Mouse (Mus musculus) MEL (cell line): ENCODE data around the gene Gm10964. TPM values are rescaled to one million over a fixed set of nuclear protein-coding genes. Genes with fewer than 3 reads are reported as not detected.

Experiments
- DNase-seq: peaks from one replicate; pipeline ENCODE4 v3.0.0; 2011; ENCODE audit warnings: low read depth, low spot score
- H3K27ac ChIP-seq: 2 replicates; pipeline ENCODE4 v1.5.1; 2012; ENCODE audit warnings: low read depth, mild to moderate bottlenecking, control low read depth, low read length, moderate library complexity; ENCODE audit not compliant: control insufficient read depth
- H3K27me3 ChIP-seq, 2 experiments: fragments of 150-350 bp in 1 of 2; sonication (generic) in 1 of 2; 2 replicates each; pipeline ENCODE4 v1.6.1; 2012; ENCODE audit warnings: low read length in 2 of 2, mild to moderate bottlenecking in 2 of 2, improper control_type of control experiment in 1 of 2, moderate library complexity in 1 of 2; ENCODE audit not compliant: insufficient read depth in 2 of 2, control insufficient read depth in 1 of 2
- H3K36me3 ChIP-seq, 2 experiments: 2 replicates each; pipeline ENCODE4 v1.6.1; 2012 to 2014; ENCODE audit warnings: low read length in 2 of 2, improper control_type of control experiment in 1 of 2, inconsistent platforms in 1 of 2, mild to moderate bottlenecking in 1 of 2; ENCODE audit not compliant: insufficient read depth in 2 of 2, control insufficient read depth in 1 of 2
- H3K4me1 ChIP-seq, 2 experiments: fragments of 150-350 bp in 1 of 2; sonication (generic) in 1 of 2; 2 replicates each; pipeline ENCODE4 v1.6.1; 2012; ENCODE audit warnings: low read length in 2 of 2, improper control_type of control experiment in 1 of 2, mild to moderate bottlenecking in 1 of 2; ENCODE audit not compliant: insufficient read depth in 2 of 2, control insufficient read depth in 1 of 2
- H3K4me3 ChIP-seq, 2 experiments: fragments of 150-350 bp in 1 of 2; sonication (generic) in 1 of 2; 2 replicates each; pipeline ENCODE4 v1.5.1; 2012; ENCODE audit warnings: low read depth in 2 of 2, low read length in 2 of 2, mild to moderate bottlenecking in 2 of 2, moderate library complexity in 2 of 2, control low read depth in 1 of 2, improper control_type of control experiment in 1 of 2; ENCODE audit not compliant: control insufficient read depth in 1 of 2, insufficient read depth in 1 of 2
- H3K79me2 ChIP-seq: 2 replicates; pipeline ENCODE4 v1.6.1; 2012; ENCODE audit warnings: mild to moderate bottlenecking, low read length, moderate library complexity; ENCODE audit not compliant: control insufficient read depth, poor library complexity, insufficient read depth
- H3K9ac ChIP-seq: 2 replicates; pipeline ENCODE4 v1.6.1; 2012; ENCODE audit warnings: low read depth, mild to moderate bottlenecking, control low read depth, low read length, moderate library complexity; ENCODE audit not compliant: control insufficient read depth, poor library complexity, severe bottlenecking
- H3K9me3 ChIP-seq: fragments of 150-350 bp; sonication (generic); replicated peaks from 2 replicates; pipeline ENCODE4 v1.6.1; 2012; ENCODE audit warnings: mild to moderate bottlenecking, low read length, improper control_type of control experiment, moderate library complexity; ENCODE audit not compliant: insufficient read depth
- BHLHE40 ChIP-seq: IDR thresholded peaks from 2 replicates; pipeline ENCODE4 v1.6.1; 2012; ENCODE audit warnings: low read depth, mild to moderate bottlenecking, inconsistent platforms, low read length, improper control_type of control experiment, borderline replicate concordance
- CHD2 ChIP-seq: IDR thresholded peaks from 2 replicates; pipeline ENCODE4 v1.6.1; 2011; ENCODE audit warnings: low read length, improper control_type of control experiment
- CTCF ChIP-seq, 3 experiments: IDR thresholded peaks in 2 of 3; conservative IDR thresholded peaks in 1 of 3; 2 replicates each; pipeline ENCODE4 v1.5.1; 2011 to 2012; ENCODE audit warnings: low read length in 3 of 3, low read depth in 2 of 3, mild to moderate bottlenecking in 2 of 3, improper control_type of control experiment in 1 of 3, inconsistent platforms in 1 of 3, mixed read lengths in 1 of 3, moderate library complexity in 1 of 3; ENCODE audit not compliant: control insufficient read depth in 1 of 3, insufficient read depth in 1 of 3, poor library complexity in 1 of 3, severe bottlenecking in 1 of 3
- E2F4 ChIP-seq: IDR thresholded peaks from 2 replicates; pipeline ENCODE4 v1.6.1; 2011; ENCODE audit warnings: low read depth, low read length, improper control_type of control experiment, borderline replicate concordance
- GATA1 ChIP-seq: IDR thresholded peaks from 2 replicates; pipeline ENCODE4 v1.6.1; 2011; ENCODE audit warnings: low read depth, low read length, improper control_type of control experiment
- HCFC1 ChIP-seq: IDR thresholded peaks from 2 replicates; pipeline ENCODE4 v1.6.1; 2012; ENCODE audit warnings: low read depth, mild to moderate bottlenecking, inconsistent platforms, low read length, improper control_type of control experiment, moderate library complexity
- JUND ChIP-seq: IDR thresholded peaks from 2 replicates; pipeline ENCODE4 v1.6.1; 2011; ENCODE audit warnings: low read depth, mild to moderate bottlenecking, improper control_type of control experiment, low read length
- MAFK ChIP-seq: IDR thresholded peaks from 2 replicates; pipeline ENCODE4 v1.6.1; 2011; ENCODE audit warnings: low read depth, mild to moderate bottlenecking, low read length, improper control_type of control experiment, borderline replicate concordance
- MAX ChIP-seq: IDR thresholded peaks from 2 replicates; pipeline ENCODE4 v1.6.1; 2011; ENCODE audit warnings: low read length, improper control_type of control experiment
- MAZ ChIP-seq: IDR thresholded peaks from 2 replicates; pipeline ENCODE4 v1.6.1; 2012; ENCODE audit warnings: low read depth, mild to moderate bottlenecking, inconsistent platforms, low read length, improper control_type of control experiment
- MEF2A ChIP-seq: IDR thresholded peaks from 2 replicates; pipeline ENCODE4 v1.6.1; 2014; ENCODE audit warnings: low read depth, mild to moderate bottlenecking, inconsistent platforms, low read length, improper control_type of control experiment; ENCODE audit not compliant: poor library complexity, insufficient replicate concordance, severe bottlenecking; ENCODE audit errors: extremely low read depth
- MXI1 ChIP-seq: IDR thresholded peaks from 2 replicates; pipeline ENCODE4 v1.6.1; 2011; ENCODE audit warnings: mild to moderate bottlenecking, low read depth, low read length, improper control_type of control experiment
- MYB ChIP-seq: IDR thresholded peaks from 2 replicates; pipeline ENCODE4 v1.6.1; 2011; ENCODE audit warnings: mild to moderate bottlenecking, low read depth, low read length, improper control_type of control experiment
- MYC ChIP-seq: IDR thresholded peaks from 2 replicates; pipeline ENCODE4 v1.6.1; 2011; ENCODE audit warnings: low read depth, mild to moderate bottlenecking, low read length, improper control_type of control experiment, moderate library complexity
- NELFE ChIP-seq: IDR thresholded peaks from 2 replicates; pipeline ENCODE4 v1.6.1; 2011; ENCODE audit warnings: low read depth, low read length, improper control_type of control experiment
- NRF1 ChIP-seq: IDR thresholded peaks from 2 replicates; pipeline ENCODE4 v1.6.1; 2014; ENCODE audit warnings: low read depth, mild to moderate bottlenecking, inconsistent platforms, low read length, improper control_type of control experiment, moderate library complexity; ENCODE audit not compliant: poor library complexity, insufficient read depth, severe bottlenecking
- POLR2A ChIP-seq, 2 experiments: IDR thresholded peaks; 2 replicates each; pipeline ENCODE4 v1.6.1; 2011 to 2012; ENCODE audit warnings: low read length in 2 of 2, mild to moderate bottlenecking in 2 of 2, control low read depth in 1 of 2, improper control_type of control experiment in 1 of 2, low read depth in 1 of 2, moderate library complexity in 1 of 2; ENCODE audit not compliant: control insufficient read depth in 1 of 2, insufficient read depth in 1 of 2, poor library complexity in 1 of 2
- RAD21 ChIP-seq: IDR thresholded peaks from 2 replicates; pipeline ENCODE4 v1.6.1; 2011; ENCODE audit warnings: mild to moderate bottlenecking, low read depth, low read length, improper control_type of control experiment
- RCOR1 ChIP-seq: IDR thresholded peaks from 2 replicates; pipeline ENCODE4 v1.6.1; 2012; ENCODE audit warnings: low read depth, mild to moderate bottlenecking, inconsistent platforms, low read length, improper control_type of control experiment
- SIN3A ChIP-seq: IDR thresholded peaks from 2 replicates; pipeline ENCODE4 v1.6.1; 2012; ENCODE audit warnings: low read length, improper control_type of control experiment, inconsistent platforms
- TAL1 ChIP-seq: IDR thresholded peaks from 2 replicates; pipeline ENCODE4 v1.6.1; 2012; ENCODE audit warnings: mild to moderate bottlenecking, inconsistent platforms, low read length, moderate library complexity, mixed read lengths
- TBP ChIP-seq: IDR thresholded peaks from 2 replicates; pipeline ENCODE4 v1.8.0; 2011; ENCODE audit warnings: low read depth, low read length, improper control_type of control experiment
- UBTF ChIP-seq: IDR thresholded peaks from 2 replicates; pipeline ENCODE4 v1.6.1; 2012; ENCODE audit warnings: low read depth, mild to moderate bottlenecking, inconsistent platforms, low read length, improper control_type of control experiment, moderate library complexity, borderline replicate concordance; ENCODE audit not compliant: insufficient read depth
- USF2 ChIP-seq, 2 experiments: IDR thresholded peaks; 2 replicates each; pipeline ENCODE4 v1.6.1; 2011 to 2012; ENCODE audit warnings: improper control_type of control experiment in 2 of 2, low read length in 2 of 2, borderline replicate concordance in 1 of 2, inconsistent platforms in 1 of 2, low read depth in 1 of 2, mild to moderate bottlenecking in 1 of 2; ENCODE audit not compliant: insufficient read depth in 1 of 2
- ZC3H11A ChIP-seq: IDR thresholded peaks from 2 replicates; pipeline ENCODE4 v1.6.1; 2012; ENCODE audit warnings: low read depth, mild to moderate bottlenecking, inconsistent platforms, low read length, improper control_type of control experiment
- ZKSCAN1 ChIP-seq: IDR thresholded peaks from 2 replicates; pipeline ENCODE4 v1.6.1; 2012; ENCODE audit warnings: low read depth, mild to moderate bottlenecking, inconsistent platforms, low read length, improper control_type of control experiment, moderate library complexity
- ZMIZ1 ChIP-seq: IDR thresholded peaks from 2 replicates; pipeline ENCODE4 v1.6.1; 2012; ENCODE audit warnings: low read depth, mild to moderate bottlenecking, inconsistent platforms, low read length, improper control_type of control experiment, moderate library complexity
- polyA plus RNA-seq, 2 experiments: library from polyadenylated mRNA; stranded (reverse) in 1 of 2; unstranded in 1 of 2; fragments of >175 nt in 1 of 2; fragments of >200 nt in 1 of 2; gene quantifications; 2 replicates each; pipeline versions ENCODE4 v1.2.1 to v1.2.4; 2012; ENCODE audit warnings: low replicate concordance in 2 of 2, low read depth in 1 of 2; ENCODE audit not compliant: insufficient read length in 2 of 2, insufficient read depth in 1 of 2, missing spikeins in 1 of 2
- total RNA-seq: library from RNA; depleted of rRNA; stranded (reverse); fragments of 300-350 nt; gene quantifications from 2 replicates; pipeline ENCODE4 v1.2.3, GENCODE M21; 2012

Gene Gm10964
- total and polyA plus RNA-seq, 3 experiments = not detected

DNA sequence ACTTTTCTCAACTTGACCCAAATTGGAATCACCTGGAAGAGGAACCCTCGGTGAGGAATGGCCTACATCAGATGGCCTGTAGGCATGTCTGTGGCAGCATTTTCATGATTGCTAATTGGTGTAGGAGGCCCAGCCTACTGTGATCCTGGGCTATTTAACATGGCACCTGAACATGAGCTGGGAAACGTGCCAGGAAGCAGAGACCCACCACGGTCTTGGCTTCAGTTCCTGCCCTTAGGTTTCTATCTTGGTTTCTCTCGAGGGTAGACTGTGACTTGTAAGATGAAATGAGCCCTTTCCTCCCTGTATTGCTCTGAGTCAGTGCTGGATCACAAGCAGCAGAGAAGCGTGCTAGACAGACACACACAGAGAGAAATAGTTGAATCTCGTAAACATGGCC is 34.5 kb upstream of the Gm10964 start:
- Histone ChIP-seq H3K79me2 (no peaks in the 10 kb centered on the region), H3K9ac (no peak overlapping the region), H3K27me3 (peaks cover 3% of the 10 kb centered on the region in 2 experiments), H3K9me3 (no peaks in the 10 kb centered on the region), H3K36me3 (no peaks in the 10 kb centered on the region), H3K4me3 (no peak overlapping the region), H3K27ac (no peak overlapping the region), H3K4me1 (no peaks in the 10 kb centered on the region)
- TF ChIP-seq MEF2A = no peak
- TF ChIP-seq ZMIZ1 = no peak
- TF ChIP-seq ZC3H11A = no peak
- TF ChIP-seq NELFE = no peak
- TF ChIP-seq UBTF = no peak
- TF ChIP-seq HCFC1 = no peak
- TF ChIP-seq CHD2 = no peak
- no peak for TF ChIP-seq RAD21
- TF ChIP-seq SIN3A = no peak
- no peak for TF ChIP-seq USF2 (IDR thresholded peaks at IDR 0.05; ENCODE audit: borderline replicate concordance in 1 of 2, insufficient read depth in 1 of 2, low read depth in 1 of 2, low read length in 2 of 2)
- TF ChIP-seq MYB = no peak
- no peak for DNase-seq

DNA sequence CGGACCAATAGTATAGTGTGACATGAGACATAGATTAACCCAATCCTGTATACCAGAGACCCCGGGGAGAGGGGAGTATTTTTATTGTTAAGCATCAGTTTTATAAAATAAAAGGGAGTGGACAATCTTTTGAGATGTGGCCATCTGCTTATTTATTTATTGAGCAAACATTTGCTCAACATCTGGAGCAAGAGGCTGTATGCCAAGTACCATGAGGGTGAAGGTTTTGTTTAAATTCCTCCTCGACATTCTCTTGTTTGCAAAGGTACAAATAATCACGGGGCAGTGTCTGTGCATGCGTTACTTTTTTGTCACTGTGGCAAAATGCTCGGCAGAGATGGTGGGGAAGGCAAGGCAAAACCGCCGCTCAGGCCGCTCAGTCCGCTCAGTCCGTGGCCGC is 33.7 kb upstream of the Gm10964 start:
- Histone ChIP-seq H3K36me3 (no peaks in the 10 kb centered on the region), H3K9ac (no peak overlapping the region), H3K27me3 (peaks cover 3% of the 10 kb centered on the region in 2 experiments), H3K79me2 (no peaks in the 10 kb centered on the region), H3K4me1 (no peaks in the 10 kb centered on the region), H3K27ac (no peak overlapping the region)
- no peak for DNase-seq
- no peak for TF ChIP-seq TBP
- TF ChIP-seq MAZ = no peak
- TF ChIP-seq ZMIZ1 = no peak
- TF ChIP-seq MXI1 = no peak
- TF ChIP-seq NRF1 = no peak
- TF ChIP-seq GATA1 = no peak
- no peak for TF ChIP-seq POLR2A (IDR thresholded peaks at IDR 0.05; ENCODE audit: control insufficient read depth in 1 of 2, insufficient read depth in 1 of 2, low read depth in 1 of 2, low read length in 2 of 2, poor library complexity in 1 of 2)
- TF ChIP-seq MYC = no peak
- TF ChIP-seq CTCF (IDR thresholded peaks at IDR 0.05 in 2 of 3, conservative IDR thresholded peaks at IDR 0.05 in 1 of 3; ENCODE audit: control insufficient read depth in 1 of 3, insufficient read depth in 1 of 3, low read depth in 2 of 3, low read length in 3 of 3, poor library complexity in 1 of 3, severe bottlenecking in 1 of 3) = no peak
- no peak for TF ChIP-seq MAX
- TF ChIP-seq ZKSCAN1 = no peak
- no peak for TF ChIP-seq RCOR1
- no peak for TF ChIP-seq MAFK
- no peak for TF ChIP-seq NELFE
- TF ChIP-seq E2F4 = no peak
- TF ChIP-seq TAL1 = no peak
- TF ChIP-seq JUND = no peak
- TF ChIP-seq BHLHE40 = no peak
- TF ChIP-seq, all 39 proteins: peak for 0
- Histone ChIP-seq H3K9me3 (no peaks in the 10 kb centered on the region), H3K4me3 (no peak overlapping the region)
